Mouse (Mus musculus) c-Kit-positive CD71-positive TER-119-negative erythroid progenitor cells, embryonic 14.5 days (primary cell): ENCODE measurements at regions not wholly inside any gene's neighbourhood (a gene's known extent, or its start where the extent isn't known, plus 50 kb on each side); places are given as distances from the start of the nearest gene placed in this dataset.

Experiments used
- DNase-seq: peaks from one replicate; pipeline ENCODE4 v3.0.0-alpha.2; 2013; ENCODE audit warnings: low read depth

DNA sequence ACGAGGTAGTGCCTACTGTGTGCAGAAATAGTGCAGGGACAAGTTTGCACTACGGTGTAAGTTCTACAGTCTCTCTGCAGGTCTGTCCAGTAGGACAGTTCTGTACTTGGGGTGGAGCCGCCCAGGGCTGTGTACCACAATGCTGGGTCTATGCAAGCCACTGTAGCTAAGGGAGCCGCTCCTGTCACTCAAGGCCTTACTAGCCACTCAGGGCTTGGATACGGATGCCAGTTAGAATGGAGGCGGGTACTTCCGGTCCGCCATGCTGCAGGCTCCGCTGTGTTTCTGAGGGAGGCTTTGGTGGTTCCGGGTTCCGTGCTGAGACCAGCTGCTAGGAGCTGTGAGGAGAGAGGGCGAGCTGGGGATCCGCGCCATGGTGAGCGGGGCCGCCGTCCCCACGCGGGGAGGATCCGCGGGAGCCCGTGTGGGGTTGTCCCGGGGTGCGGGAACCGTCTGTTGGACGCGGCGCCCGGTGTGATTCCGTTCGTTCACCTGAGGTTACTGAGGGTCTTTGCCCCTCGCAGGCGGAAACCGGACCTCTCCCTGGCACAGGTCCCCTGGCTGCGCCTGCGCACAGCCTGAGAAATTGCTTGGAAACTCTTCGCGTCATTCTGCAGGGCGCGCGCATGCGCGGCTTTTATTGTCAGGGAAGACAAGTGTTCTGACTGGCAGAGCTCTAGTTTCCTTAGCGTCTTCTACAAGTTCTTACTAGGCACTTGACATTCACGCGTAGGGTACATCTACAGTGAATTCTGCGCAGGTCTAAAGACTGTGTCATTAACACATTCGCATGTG, 51.0 kb upstream of the Zfp873 start:
- DNase-seq: peak; percentile 8
